Mouse (Mus musculus): ENCODE results near the gene Omp.

GRCm38 (mm10) chr7:98164999-98165528 is 19.8 kb upstream of the Omp start:
- no peak for TF ChIP-seq POLR2A (IDR thresholded peaks at IDR 0.05; ENCODE audit: extremely low read depth, insufficient read depth, low read length)
- TF ChIP-seq CTCF (IDR thresholded peaks at IDR 0.05; ENCODE audit: low read depth, low read length) = no peak
